Mouse (Mus musculus): ENCODE data around the gene Sdc4. TPM values are rescaled to one million over a fixed set of nuclear protein-coding genes. Genes with fewer than 3 reads are reported as not detected.

Gene Sdc4
- polyA plus RNA-seq, 1 experiment from 2014 or later = 120 TPM

- H3K36me3 ChIP-seq = no peaks in the 10 kb centered on the region
- no peak overlapping the region for H3K9ac ChIP-seq
- 41% methylated on average over 7 of the region's 7 CpGs for WGBS
- ATAC-seq = peak; percentile 69
- H3K27me3 ChIP-seq (replicated peaks) = no peaks in the 10 kb centered on the region
- no peaks in the 10 kb centered on the region for H3K9me3 ChIP-seq
- no peak overlapping the region for H3K4me3 ChIP-seq (replicated peaks)
- H3K27ac ChIP-seq = peak overlapping the region; percentile 77
- H3K4me1 ChIP-seq (replicated peaks) = peaks cover 27% of the 10 kb centered on the region
- peak overlapping the region; percentile 39 for H3K4me2 ChIP-seq (replicated peaks)
Measured at GRCm38 (mm10) chr2:164457942-164458341, 14.3 kb upstream of the Sdc4 start.

- H3K4me3 ChIP-seq (replicated peaks) = peak within 1 kb of the TSS; percentile 7
- H3K36me3 ChIP-seq = no peaks in the 10 kb centered on the region
- 1% methylated on average over 7 of the region's 7 CpGs for WGBS
- H3K9ac ChIP-seq = peak within 1 kb of the TSS; percentile 29; the same call in 1 of the 2 replicates
- no peak for ATAC-seq
- no peaks in the 10 kb centered on the region for H3K9me3 ChIP-seq
- peaks cover 31% of the 10 kb centered on the region for H3K4me1 ChIP-seq (replicated peaks)
- H3K27me3 ChIP-seq (replicated peaks) = no peaks in the 10 kb centered on the region
- H3K27ac ChIP-seq = peak within 1 kb of the TSS; percentile 77
- H3K4me2 ChIP-seq (replicated peaks) = peak within 1 kb of the TSS; percentile 48
Measured at GRCm38 (mm10) chr2:164456864-164457300, 13.2 kb upstream of the Sdc4 start, which contains the start of gene Sys1. Gene Sys1 (plus strand): TSS chr2:164456964.

- peak overlapping the region; percentile 48 for H3K4me2 ChIP-seq (replicated peaks)
- no peak overlapping the region for H3K4me3 ChIP-seq (replicated peaks)
- H3K4me1 ChIP-seq (replicated peaks) = peaks cover 30% of the 10 kb centered on the region
- ATAC-seq = no peak
- WGBS = 71% methylated on average over 1 of the region's 1 CpGs
- H3K9me3 ChIP-seq = no peaks in the 10 kb centered on the region
- 0 out of 2 replicates have a peak overlapping the region, but pooled peaks have one; percentile 29 for H3K9ac ChIP-seq
- H3K27ac ChIP-seq = peak overlapping the region; percentile 54
- no peaks in the 10 kb centered on the region for H3K27me3 ChIP-seq (replicated peaks)
- no peaks in the 10 kb centered on the region for H3K36me3 ChIP-seq
Measured at GRCm38 (mm10) chr2:164456413-164456812, 12.7 kb upstream of the Sdc4 start.

GRCm38 (mm10) chr2:164455421-164456190, 11.9 kb upstream of the Sdc4 start:
- H3K27ac ChIP-seq = peak overlapping the region; percentile 54; the same call in 1 of the 2 replicates
- peaks cover 30% of the 10 kb centered on the region for H3K4me1 ChIP-seq (replicated peaks)
- ATAC-seq = no peak
- no peaks in the 10 kb centered on the region for H3K36me3 ChIP-seq
- WGBS = 65% methylated on average over 6 of the region's 6 CpGs
- H3K9ac ChIP-seq = no peak overlapping the region
- H3K4me2 ChIP-seq (replicated peaks) = 0 out of 2 replicates have a peak overlapping the region, but pooled peaks have one; percentile 0
- H3K9me3 ChIP-seq = no peaks in the 10 kb centered on the region
- no peaks in the 10 kb centered on the region for H3K27me3 ChIP-seq (replicated peaks)
- no peak overlapping the region for H3K4me3 ChIP-seq (replicated peaks)

GRCm38 (mm10) chr2:164454846-164455245, 11.2 kb upstream of the Sdc4 start:
- Histone ChIP-seq H3K9me3 (no peaks in the 10 kb centered on the region), H3K36me3 (no peaks in the 10 kb centered on the region), H3K4me3 (replicated peaks) (no peak overlapping the region), H3K27me3 (replicated peaks) (no peaks in the 10 kb centered on the region), H3K9ac (no peak overlapping the region), H3K4me2 (replicated peaks) (peak overlapping the region; percentile 0; the same call in 1 of the 2 replicates), H3K4me1 (replicated peaks) (peaks cover 30% of the 10 kb centered on the region), H3K27ac (0 out of 2 replicates have a peak overlapping the region, but pooled peaks have one; percentile 51)
- WGBS = 58% methylated on average over 10 of the region's 10 CpGs
- ATAC-seq = no peak

GRCm38 (mm10) chr2:164453887-164454500, 10.3 kb upstream of the Sdc4 start:
- no peak for ATAC-seq
- Histone ChIP-seq H3K4me1 (replicated peaks) (peaks cover 30% of the 10 kb centered on the region), H3K27me3 (replicated peaks) (no peaks in the 10 kb centered on the region), H3K9ac (no peak overlapping the region), H3K9me3 (no peaks in the 10 kb centered on the region), H3K4me3 (replicated peaks) (no peak overlapping the region), H3K4me2 (replicated peaks) (no peak overlapping the region), H3K36me3 (no peaks in the 10 kb centered on the region), H3K27ac (0 out of 2 replicates have a peak overlapping the region, but pooled peaks have one; percentile 51)
- 71% methylated on average over 7 of the region's 7 CpGs for WGBS

- peaks cover 30% of the 10 kb centered on the region for H3K4me1 ChIP-seq (replicated peaks)
- WGBS = 73% methylated on average over 14 of the region's 14 CpGs
- no peaks in the 10 kb centered on the region for H3K36me3 ChIP-seq
- H3K27ac ChIP-seq = no peak overlapping the region
- no peak overlapping the region for H3K9ac ChIP-seq
- no peak for ATAC-seq
- no peaks in the 10 kb centered on the region for H3K27me3 ChIP-seq (replicated peaks)
- H3K4me2 ChIP-seq (replicated peaks) = no peak overlapping the region
- no peaks in the 10 kb centered on the region for H3K9me3 ChIP-seq
- no peak overlapping the region for H3K4me3 ChIP-seq (replicated peaks)
Measured at GRCm38 (mm10) chr2:164453047-164453757, 9.5 kb upstream of the Sdc4 start.

GRCm38 (mm10) chr2:164452000-164452676, 8.5 kb upstream of the Sdc4 start:
- no peak overlapping the region for H3K4me3 ChIP-seq (replicated peaks)
- no peaks in the 10 kb centered on the region for H3K9me3 ChIP-seq
- no peak for ATAC-seq
- no peak overlapping the region for H3K27ac ChIP-seq
- WGBS = 61% methylated on average over 13 of the region's 13 CpGs
- no peak overlapping the region for H3K9ac ChIP-seq
- no peak overlapping the region for H3K4me2 ChIP-seq (replicated peaks)
- no peaks in the 10 kb centered on the region for H3K36me3 ChIP-seq
- H3K27me3 ChIP-seq (replicated peaks) = no peaks in the 10 kb centered on the region
- peaks cover 30% of the 10 kb centered on the region for H3K4me1 ChIP-seq (replicated peaks)

GRCm38 (mm10) chr2:164449341-164450042, 5.8 kb upstream of the Sdc4 start:
- no peak overlapping the region for H3K4me2 ChIP-seq (replicated peaks)
- H3K27ac ChIP-seq = no peak overlapping the region
- WGBS = 62% methylated on average over 14 of the region's 14 CpGs
- 0 out of 2 replicates have a peak, but pooled peaks have one; percentile 24 for ATAC-seq
- no peaks in the 10 kb centered on the region for H3K36me3 ChIP-seq
- H3K27me3 ChIP-seq (replicated peaks) = no peaks in the 10 kb centered on the region
- no peak overlapping the region for H3K4me3 ChIP-seq (replicated peaks)
- H3K9ac ChIP-seq = no peak overlapping the region
- H3K4me1 ChIP-seq (replicated peaks) = peaks cover 9% of the 10 kb centered on the region
- no peaks in the 10 kb centered on the region for H3K9me3 ChIP-seq

GRCm38 (mm10) chr2:164448921-164449320, 5.2 kb upstream of the Sdc4 start:
- 57% methylated on average over 5 of the region's 5 CpGs for WGBS
- Histone ChIP-seq H3K4me3 (replicated peaks) (no peak overlapping the region), H3K9ac (no peak overlapping the region), H3K36me3 (no peaks in the 10 kb centered on the region), H3K4me1 (replicated peaks) (peaks cover 8% of the 10 kb centered on the region; the same call in 1 of the 2 replicates), H3K27me3 (replicated peaks) (no peaks in the 10 kb centered on the region), H3K9me3 (no peaks in the 10 kb centered on the region), H3K4me2 (replicated peaks) (no peak overlapping the region), H3K27ac (no peak overlapping the region)
- peak; percentile 24; the same call in 1 of the 2 replicates for ATAC-seq

- 85% methylated on average over 1 of the region's 1 CpGs for WGBS
- no peak for ATAC-seq
- Histone ChIP-seq H3K4me2 (replicated peaks) (no peak overlapping the region), H3K9ac (no peak overlapping the region), H3K36me3 (no peaks in the 10 kb centered on the region), H3K27me3 (replicated peaks) (no peaks in the 10 kb centered on the region), H3K27ac (no peak overlapping the region), H3K4me3 (replicated peaks) (no peak overlapping the region), H3K9me3 (no peaks in the 10 kb centered on the region), H3K4me1 (replicated peaks) (peaks cover 8% of the 10 kb centered on the region; the same call in 1 of the 2 replicates)
Measured at GRCm38 (mm10) chr2:164448140-164448539, 4.5 kb upstream of the Sdc4 start.

All from intestine, embryonic 15.5 days (tissue).